Mouse (Mus musculus): ENCODE measurements around the gene Nsun2. TPM values are rescaled to one million over a fixed set of nuclear protein-coding genes. Genes with fewer than 3 reads are reported as not detected.

Gene Nsun2
- total and polyA plus RNA-seq, 3 experiments: 29.3 to 47.9 (median 40.4) TPM

DNA sequence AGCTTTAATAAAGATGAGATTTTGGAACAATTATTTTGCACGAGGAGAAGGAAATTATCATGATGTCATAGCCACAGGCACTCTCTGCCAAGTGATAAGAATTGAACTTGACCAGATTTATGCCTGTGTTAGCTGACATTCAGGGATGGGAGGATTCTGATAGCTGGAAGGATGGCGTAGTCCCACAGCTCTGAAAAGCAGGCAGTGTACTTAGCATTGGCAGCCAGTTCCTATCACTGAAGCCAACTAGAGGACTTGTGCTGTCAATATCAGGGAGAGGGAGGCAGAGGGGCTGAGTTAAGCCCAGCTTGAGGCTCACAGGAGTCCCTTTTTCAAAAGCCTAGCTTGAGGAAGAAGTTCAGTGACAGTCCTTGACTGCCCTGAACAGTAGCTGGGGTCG lies 91.0 kb downstream of the Nsun2 start:
- Histone ChIP-seq H3K9ac (ENCODE audit: low read depth, low read length) (no peak overlapping the region), H3K27me3 (ENCODE audit: control insufficient read depth, insufficient read depth, low read length) (no peaks in the 10 kb centered on the region), H3K79me2 (replicated peaks; ENCODE audit: control insufficient read depth, insufficient read depth, low read length) (no peaks in the 10 kb centered on the region), H3K4me3 (no peak overlapping the region), H3K4me1 (ENCODE audit: control insufficient read depth, insufficient read depth, low read length) (no peaks in the 10 kb centered on the region), H3K36me3 (ENCODE audit: control insufficient read depth, insufficient read depth, low read length) (no peaks in the 10 kb centered on the region), H3K27ac (no peak overlapping the region)
- DNase-seq: no peak
- intact Hi-C loops (cut with DNase I): no loop called here
- no peak for TF ChIP-seq EP300 (IDR thresholded peaks at IDR 0.05; ENCODE audit: insufficient read depth, low read depth, low read length)
- TF ChIP-seq CTCF (IDR thresholded peaks at IDR 0.05): no peak
- no peak for TF ChIP-seq POLR2A (IDR thresholded peaks at IDR 0.05; ENCODE audit: insufficient read depth, low read depth, low read length)
- 64% methylated on average over 3 of the region's 3 CpGs for WGBS

DNA sequence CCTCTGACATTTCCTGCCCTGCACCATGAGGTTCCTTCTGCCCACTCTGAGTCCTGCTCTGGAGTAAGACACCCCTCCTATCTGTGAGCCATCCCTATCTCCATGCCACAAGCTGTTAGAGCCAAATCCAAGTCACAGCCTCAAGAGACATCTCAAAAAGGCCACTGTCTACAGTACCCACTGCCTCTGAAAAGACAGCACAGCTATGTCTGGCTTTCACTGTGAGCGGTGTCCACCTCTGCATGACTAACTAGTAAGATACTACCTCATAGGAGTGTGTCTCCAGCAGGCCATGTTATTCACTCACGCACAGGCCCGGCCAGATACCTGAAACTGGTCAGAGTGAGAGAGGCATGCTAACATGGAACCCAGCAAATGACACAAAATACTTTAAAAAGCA lies 94.4 kb downstream of the Nsun2 start:
- H3K9ac ChIP-seq (ENCODE audit: low read depth, low read length): no peak overlapping the region
- H3K79me2 ChIP-seq (replicated peaks; ENCODE audit: control insufficient read depth, insufficient read depth, low read length): no peaks in the 10 kb centered on the region
- no peaks in the 10 kb centered on the region for H3K36me3 ChIP-seq (ENCODE audit: control insufficient read depth, insufficient read depth, low read length)
- 98% methylated on average over 3 of the region's 3 CpGs for WGBS
- no peaks in the 10 kb centered on the region for H3K27me3 ChIP-seq (ENCODE audit: control insufficient read depth, insufficient read depth, low read length)
- H3K4me3 ChIP-seq: no peak overlapping the region
- no peak overlapping the region for H3K27ac ChIP-seq
- DNase-seq: peak in 1 of 2 experiments; percentile 3
- no peaks in the 10 kb centered on the region for H3K4me1 ChIP-seq (ENCODE audit: control insufficient read depth, insufficient read depth, low read length)
- intact Hi-C loops (cut with DNase I): no loop called here
- TF ChIP-seq CTCF (IDR thresholded peaks at IDR 0.05) (no peak), EP300 (IDR thresholded peaks at IDR 0.05; ENCODE audit: insufficient read depth, low read depth, low read length) (no peak), POLR2A (IDR thresholded peaks at IDR 0.05; ENCODE audit: insufficient read depth, low read depth, low read length) (no peak)

DNA sequence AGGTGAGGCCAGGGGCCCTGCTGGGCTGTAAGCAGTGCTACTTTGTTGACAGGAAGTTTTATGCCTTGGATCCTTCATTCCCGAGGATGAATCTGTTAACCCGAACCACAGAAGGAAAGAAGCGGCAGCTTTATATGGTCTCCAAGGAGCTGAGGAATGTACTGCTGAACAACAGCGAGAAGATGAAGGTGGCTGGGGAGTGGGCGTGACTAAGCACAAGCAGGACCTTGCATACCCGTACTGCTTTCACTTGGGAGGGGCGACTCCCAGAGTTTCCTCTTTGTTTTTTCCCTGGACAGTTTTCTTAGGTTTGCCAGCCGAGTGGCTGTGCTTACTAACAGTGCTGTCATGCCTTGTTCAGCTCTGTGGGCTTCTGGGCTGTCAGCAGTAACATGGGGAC lies 97.0 kb downstream of the Nsun2 start:
- no peak overlapping the region for H3K9ac ChIP-seq (ENCODE audit: low read depth, low read length)
- H3K36me3 ChIP-seq (ENCODE audit: control insufficient read depth, insufficient read depth, low read length): no peaks in the 10 kb centered on the region
- intact Hi-C loops (cut with DNase I): no loop called here
- WGBS: 76% methylated on average over 8 of the region's 8 CpGs
- H3K4me3 ChIP-seq: no peak overlapping the region
- no peaks in the 10 kb centered on the region for H3K4me1 ChIP-seq (ENCODE audit: control insufficient read depth, insufficient read depth, low read length)
- DNase-seq: no peak
- TF ChIP-seq EP300 (IDR thresholded peaks at IDR 0.05; ENCODE audit: insufficient read depth, low read depth, low read length) (no peak), POLR2A (IDR thresholded peaks at IDR 0.05; ENCODE audit: insufficient read depth, low read depth, low read length) (no peak), CTCF (IDR thresholded peaks at IDR 0.05) (no peak)
- no peaks in the 10 kb centered on the region for H3K79me2 ChIP-seq (replicated peaks; ENCODE audit: control insufficient read depth, insufficient read depth, low read length)
- H3K27me3 ChIP-seq (ENCODE audit: control insufficient read depth, insufficient read depth, low read length): no peaks in the 10 kb centered on the region
- H3K27ac ChIP-seq: no peak overlapping the region

DNA sequence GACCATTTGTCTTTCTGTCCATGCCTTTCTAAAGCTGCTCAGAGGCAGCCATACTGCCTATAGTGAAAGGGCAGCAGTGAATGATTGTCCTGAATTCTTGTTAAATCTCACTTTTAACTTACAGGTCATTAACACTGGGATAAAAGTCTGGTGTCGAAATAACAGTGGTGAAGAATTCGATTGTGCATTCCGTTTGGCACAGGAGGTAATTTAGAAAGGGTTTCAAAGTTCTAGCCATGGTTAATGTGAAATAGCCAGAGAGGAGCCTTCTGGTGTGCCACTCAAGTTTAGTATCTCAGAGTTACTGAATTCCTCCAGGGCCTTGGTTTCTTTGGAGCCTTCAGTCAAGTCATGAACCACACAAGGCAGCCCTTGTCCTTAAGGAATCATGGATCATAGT lies 97.6 kb downstream of the Nsun2 start:
- Histone ChIP-seq H3K4me3 (no peak overlapping the region), H3K4me1 (ENCODE audit: control insufficient read depth, insufficient read depth, low read length) (no peaks in the 10 kb centered on the region), H3K79me2 (replicated peaks; ENCODE audit: control insufficient read depth, insufficient read depth, low read length) (no peaks in the 10 kb centered on the region), H3K27me3 (ENCODE audit: control insufficient read depth, insufficient read depth, low read length) (no peaks in the 10 kb centered on the region), H3K9ac (ENCODE audit: low read depth, low read length) (no peak overlapping the region), H3K36me3 (ENCODE audit: control insufficient read depth, insufficient read depth, low read length) (no peaks in the 10 kb centered on the region), H3K27ac (no peak overlapping the region)
- 95% methylated on average over 3 of the region's 3 CpGs for WGBS
- TF ChIP-seq POLR2A (IDR thresholded peaks at IDR 0.05; ENCODE audit: insufficient read depth, low read depth, low read length) (no peak), EP300 (IDR thresholded peaks at IDR 0.05; ENCODE audit: insufficient read depth, low read depth, low read length) (no peak), CTCF (IDR thresholded peaks at IDR 0.05) (no peak)
- DNase-seq: no peak
- intact Hi-C loops (cut with DNase I): no loop called here

DNA sequence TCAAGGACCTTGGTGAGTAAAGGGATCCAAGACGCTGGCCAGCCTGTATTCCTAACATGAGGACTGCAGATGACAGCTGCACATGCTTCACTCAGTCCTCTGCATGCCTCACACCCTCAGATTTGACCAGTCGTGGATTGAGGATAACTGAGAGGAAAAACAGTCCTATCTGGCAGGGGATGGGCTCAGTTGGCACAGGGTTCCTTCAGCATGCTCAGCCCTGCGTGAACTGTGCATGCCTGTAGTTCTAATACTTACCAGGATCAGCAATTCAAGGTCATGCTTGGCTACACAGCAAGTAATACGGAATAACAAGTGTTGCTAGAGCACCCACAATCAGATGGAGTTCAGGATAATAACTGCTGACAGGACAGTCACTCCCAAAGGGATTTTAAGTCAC lies 98.1 kb downstream of the Nsun2 start:
- no peak for DNase-seq
- WGBS: 80% methylated on average over 4 of the region's 4 CpGs
- H3K4me3 ChIP-seq: no peak overlapping the region
- intact Hi-C loops (cut with DNase I): no loop called here
- no peaks in the 10 kb centered on the region for H3K79me2 ChIP-seq (replicated peaks; ENCODE audit: control insufficient read depth, insufficient read depth, low read length)
- no peak overlapping the region for H3K27ac ChIP-seq
- H3K27me3 ChIP-seq (ENCODE audit: control insufficient read depth, insufficient read depth, low read length): no peaks in the 10 kb centered on the region
- no peaks in the 10 kb centered on the region for H3K4me1 ChIP-seq (ENCODE audit: control insufficient read depth, insufficient read depth, low read length)
- TF ChIP-seq EP300 (IDR thresholded peaks at IDR 0.05; ENCODE audit: insufficient read depth, low read depth, low read length): no peak
- no peak overlapping the region for H3K9ac ChIP-seq (ENCODE audit: low read depth, low read length)
- no peaks in the 10 kb centered on the region for H3K36me3 ChIP-seq (ENCODE audit: control insufficient read depth, insufficient read depth, low read length)

DNA sequence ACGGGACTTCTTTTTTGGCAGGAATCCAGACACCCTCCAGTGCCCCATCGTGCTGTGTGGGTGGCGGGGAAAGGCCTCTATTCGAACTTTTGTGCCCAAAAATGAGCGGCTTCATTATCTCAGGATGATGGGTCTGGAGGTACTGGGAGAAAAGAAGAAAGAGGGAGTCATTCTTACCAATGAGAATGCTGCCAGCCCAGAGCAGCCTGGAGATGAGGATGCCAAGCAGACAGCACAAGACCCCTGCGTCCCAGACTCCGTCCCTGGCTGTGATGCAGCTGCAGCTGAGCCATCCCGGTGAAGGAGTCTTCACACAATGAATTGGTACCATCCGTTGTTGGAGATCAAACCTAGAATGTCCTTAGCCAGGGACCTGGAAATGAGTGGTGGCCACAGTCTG lies 100.0 kb downstream of the Nsun2 start:
- no peak for TF ChIP-seq CTCF (IDR thresholded peaks at IDR 0.05)
- no peak for TF ChIP-seq POLR2A (IDR thresholded peaks at IDR 0.05; ENCODE audit: insufficient read depth, low read depth, low read length)
- TF ChIP-seq EP300 (IDR thresholded peaks at IDR 0.05; ENCODE audit: insufficient read depth, low read depth, low read length): no peak
- H3K4me3 ChIP-seq: no peak overlapping the region
- H3K27ac ChIP-seq: no peak overlapping the region
- no peaks in the 10 kb centered on the region for H3K36me3 ChIP-seq (ENCODE audit: control insufficient read depth, insufficient read depth, low read length)
- no peak overlapping the region for H3K9ac ChIP-seq (ENCODE audit: low read depth, low read length)
- no peaks in the 10 kb centered on the region for H3K27me3 ChIP-seq (ENCODE audit: control insufficient read depth, insufficient read depth, low read length)
- 89% methylated on average over 9 of the region's 9 CpGs for WGBS
- H3K79me2 ChIP-seq (replicated peaks; ENCODE audit: control insufficient read depth, insufficient read depth, low read length): no peaks in the 10 kb centered on the region
- no peaks in the 10 kb centered on the region for H3K4me1 ChIP-seq (ENCODE audit: control insufficient read depth, insufficient read depth, low read length)
- DNase-seq: no peak
- intact Hi-C loops (cut with DNase I): no loop called here
